Mouse (Mus musculus): Measurements from ENCODE around the gene Ttc30a1. TPM values are rescaled to one million over a fixed set of nuclear protein-coding genes. Genes with fewer than 3 reads are reported as not detected.
"Not testable (repeated sequence)": the region's sequence is repeated elsewhere in the genome, so short reads cannot be mapped to it uniquely, and the experiment has no call there.

Ttc30a1 gene
- total RNA-seq, 2 experiments from 2014 or later, result 3.4 to 4.0 TPM

DNA sequence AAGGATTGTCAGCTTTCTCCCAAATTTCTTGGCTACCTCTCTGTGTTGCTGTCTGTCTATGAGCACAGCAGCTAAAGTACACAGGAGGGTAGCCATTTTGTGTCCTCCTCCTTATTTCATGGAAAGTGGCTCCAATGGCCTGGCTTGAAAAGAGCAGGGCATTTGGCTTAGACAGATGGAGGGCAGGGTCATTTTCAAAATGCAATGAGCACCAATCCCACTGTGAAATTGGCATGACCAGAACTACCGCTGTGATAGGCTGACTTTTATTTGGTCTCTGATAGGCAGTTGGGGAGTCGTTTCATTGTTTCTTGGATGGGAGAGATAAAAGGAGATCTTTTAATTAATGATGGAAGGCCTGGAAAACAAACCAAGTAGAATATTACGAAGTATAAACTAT, 2.1 kb upstream of the Ttc30a1 start:
- DNase-seq (ENCODE audit: low spot score in 2 of 2), result no peak

DNA sequence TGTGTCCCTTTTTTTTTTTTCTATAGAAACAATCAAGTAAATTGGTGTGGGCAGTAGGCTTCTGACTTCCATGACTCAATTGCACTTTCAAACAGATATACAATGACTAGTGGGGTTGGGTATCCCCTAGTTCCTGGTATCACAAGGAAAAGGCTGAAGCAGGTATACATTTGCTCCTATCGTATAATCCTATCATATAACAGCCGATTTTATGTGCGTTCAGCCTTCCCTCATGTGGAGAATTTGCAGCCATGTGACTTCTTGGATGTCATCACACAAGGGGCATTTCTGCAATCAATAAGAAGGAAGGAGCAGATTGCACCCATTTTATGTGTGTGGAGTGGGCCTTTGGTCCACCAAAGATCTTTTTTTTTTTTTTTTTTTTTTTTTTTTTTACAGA, 1.3 kb upstream of the Ttc30a1 start:
- no peak for DNase-seq (ENCODE audit: low spot score in 2 of 2)

DNA sequence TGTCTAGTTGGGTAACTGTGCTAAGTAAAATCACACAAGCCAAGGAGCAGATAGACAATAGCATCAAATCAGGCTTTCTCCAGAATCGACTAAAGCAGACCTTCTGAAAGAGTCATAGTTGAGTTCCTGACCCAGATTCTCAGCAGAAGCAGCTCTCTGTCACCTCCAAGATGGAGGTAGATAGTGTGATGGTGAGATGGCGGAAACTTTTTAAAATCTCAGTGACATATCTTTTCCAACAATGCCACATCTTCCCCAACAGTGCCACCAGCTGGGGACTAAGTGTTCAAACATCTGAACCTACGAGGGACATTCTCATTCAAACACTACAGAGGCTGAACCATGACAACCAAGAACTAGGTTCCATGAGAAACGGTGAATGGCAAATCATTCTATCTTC, 859 bp upstream of the Ttc30a1 start:
- no peak for DNase-seq (ENCODE audit: low spot score in 2 of 2)

DNA sequence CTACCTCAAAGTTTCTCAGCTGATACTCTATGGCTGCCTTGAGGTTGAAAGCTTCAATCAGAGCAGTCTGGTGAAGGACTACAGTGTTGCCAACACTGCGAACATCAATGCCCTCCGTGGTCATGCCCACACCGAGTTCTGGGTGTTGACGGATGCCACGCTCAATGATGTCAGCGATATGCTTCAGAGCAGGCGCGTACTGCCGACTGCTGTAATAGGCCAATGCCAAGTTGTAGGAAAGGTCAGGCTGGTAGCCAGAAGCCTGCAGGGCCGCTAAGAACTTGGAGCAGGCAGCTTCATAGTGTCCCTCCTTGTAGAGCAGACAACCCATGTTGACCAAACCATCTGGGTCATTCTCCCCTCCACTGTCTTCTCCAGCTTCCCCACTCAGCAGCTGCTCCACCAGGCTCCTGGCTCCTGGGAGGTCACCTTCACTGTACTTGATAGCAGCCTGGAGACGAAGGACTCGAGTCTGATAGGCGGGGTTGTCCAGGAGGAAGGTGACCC, 781 bp downstream of the Ttc30a1 start:
- DNase-seq (ENCODE audit: low spot score in 2 of 2), result not testable (repeated sequence)

DNA sequence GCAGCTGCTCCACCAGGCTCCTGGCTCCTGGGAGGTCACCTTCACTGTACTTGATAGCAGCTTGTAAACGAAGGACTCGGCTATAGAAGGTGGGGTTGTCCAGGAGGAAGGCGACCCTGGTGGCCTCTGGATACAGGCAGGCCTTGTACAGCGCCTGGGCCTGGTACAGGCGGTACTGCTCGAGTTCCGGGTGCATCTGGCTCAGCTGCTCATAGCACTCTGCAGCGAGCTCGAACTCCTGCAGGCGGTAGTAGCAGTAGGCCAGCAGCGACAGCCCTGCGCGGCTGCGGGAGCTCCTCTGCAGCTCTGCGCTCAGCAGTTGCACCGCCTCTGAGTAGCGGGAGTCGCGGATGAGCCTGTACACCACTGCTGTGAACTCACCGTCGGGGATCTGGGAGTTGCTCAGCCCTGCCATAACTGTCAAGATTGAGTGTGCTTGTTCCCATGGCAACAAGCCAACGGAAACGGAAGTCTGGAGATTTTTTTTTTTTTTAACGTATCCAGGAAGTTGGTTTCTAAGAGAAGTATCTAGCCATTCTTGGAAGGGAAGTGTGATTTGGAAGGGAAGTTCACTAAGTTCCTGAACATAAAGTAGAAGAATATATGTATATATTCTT, 3.9 kb downstream of the Ttc30a1 start, which contains the start of gene Ttc30a2:
Gene Ttc30a2, minus strand, starts transcription at position 419 of the 617 bp plus-strand sequence.
- peak; percentile 10 to 31 for DNase-seq (ENCODE audit: low spot score in 2 of 2)

DNA sequence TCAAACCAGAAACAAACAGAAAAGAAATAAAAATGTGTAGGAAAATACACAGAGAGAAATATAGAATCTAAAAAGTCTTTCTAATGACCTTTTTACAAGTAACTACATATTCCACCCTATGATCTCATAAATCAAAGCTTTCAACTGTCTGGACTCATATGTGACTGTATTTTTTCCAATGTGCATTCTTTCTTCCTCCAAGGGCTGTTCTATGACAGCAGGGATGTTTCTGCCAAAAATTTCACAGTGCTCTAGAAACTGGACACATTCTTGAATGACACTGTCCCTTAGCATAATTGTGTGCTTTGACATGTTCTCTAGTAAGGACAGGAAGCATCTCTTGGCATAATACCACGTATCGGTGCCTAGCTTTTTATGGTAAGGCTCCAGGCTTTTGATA, 5.7 kb downstream of the Ttc30a1 start:
- not testable (repeated sequence) for DNase-seq (ENCODE audit: low spot score in 2 of 2)

DNA sequence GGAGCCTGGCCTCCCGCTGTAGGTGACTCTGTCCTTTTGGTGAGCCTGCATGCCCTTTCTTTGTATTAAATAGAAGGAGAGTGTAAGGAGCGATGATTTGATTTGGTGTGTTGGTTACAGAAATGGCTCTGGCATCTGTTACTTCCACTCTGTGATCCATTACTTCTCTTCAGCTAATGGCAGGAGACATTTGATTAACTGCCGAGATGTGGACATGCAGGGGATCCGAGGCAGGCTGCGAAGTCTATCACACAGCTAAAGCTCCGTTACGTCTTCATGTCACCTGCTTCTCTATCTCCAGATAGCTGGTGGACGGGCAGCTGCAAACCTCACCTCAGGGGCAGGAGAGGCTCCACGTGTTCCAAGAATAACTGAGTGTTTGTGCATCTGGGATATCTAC, 7.6 kb downstream of the Ttc30a1 start:
- no peak for DNase-seq (ENCODE audit: low spot score in 2 of 2)

DNA sequence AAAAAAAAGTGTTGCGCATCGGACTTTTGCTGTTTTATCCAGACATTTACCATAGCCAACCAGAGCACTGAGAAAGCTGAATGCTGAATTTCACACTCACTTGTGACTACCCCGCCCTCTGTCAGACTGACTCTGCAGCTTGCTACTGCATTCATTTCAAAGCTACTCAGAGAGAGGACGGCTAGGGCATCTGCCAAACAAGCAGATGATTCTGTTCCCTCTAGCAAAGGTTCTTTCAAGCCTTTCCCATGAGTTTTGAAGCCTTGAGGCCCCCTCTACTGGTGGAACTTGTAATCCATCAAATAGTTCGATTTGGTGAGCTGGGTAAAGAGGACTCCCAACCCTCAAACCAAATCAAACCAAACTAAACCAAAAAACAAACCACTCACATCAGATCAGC, 16.8 kb downstream of the Ttc30a1 start:
- peak; percentile 69 to 78 for DNase-seq (ENCODE audit: low spot score in 2 of 2)

DNA sequence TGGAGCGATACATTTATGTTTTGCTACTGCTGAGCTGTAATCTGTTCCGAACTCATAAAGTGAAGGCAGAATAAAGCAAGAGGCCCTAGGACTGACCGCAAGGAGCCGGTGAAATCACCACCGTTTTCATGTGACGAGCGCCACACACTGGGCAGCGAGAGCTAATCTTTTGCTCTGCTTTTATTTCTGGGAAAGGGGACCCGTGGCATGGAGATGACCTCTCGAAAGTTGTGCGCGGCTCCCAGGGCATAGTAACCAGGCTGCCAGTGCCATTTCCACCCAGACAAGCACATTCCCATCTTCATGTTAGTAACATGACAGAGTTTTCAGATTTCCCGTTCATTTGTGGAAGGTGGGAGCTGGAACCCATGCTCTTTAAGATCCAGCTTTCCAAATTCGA, 17.3 kb downstream of the Ttc30a1 start:
- peak; percentile 63 to 71 for DNase-seq (ENCODE audit: low spot score in 2 of 2)

DNA sequence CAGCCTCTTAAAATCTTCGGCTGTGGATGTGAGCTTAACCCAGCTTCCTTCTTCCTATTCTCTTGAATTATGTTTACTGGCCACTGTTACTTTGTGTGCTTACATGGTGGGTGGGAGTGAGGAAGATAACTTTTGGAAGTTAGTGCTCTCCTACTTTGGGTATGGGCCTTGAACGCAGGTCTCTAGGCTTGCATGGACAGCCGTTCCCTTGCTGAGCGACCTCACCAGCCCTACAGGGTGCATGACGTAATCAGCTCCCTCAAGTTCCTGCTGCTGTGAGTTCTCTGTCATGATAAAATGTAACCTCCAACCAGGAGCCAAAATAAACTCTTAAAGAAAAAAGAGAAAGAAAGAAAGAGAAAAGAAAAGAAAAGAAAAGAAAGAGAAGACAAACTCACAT, 17.7 kb downstream of the Ttc30a1 start:
- DNase-seq (ENCODE audit: low spot score in 2 of 2), result no peak

DNA sequence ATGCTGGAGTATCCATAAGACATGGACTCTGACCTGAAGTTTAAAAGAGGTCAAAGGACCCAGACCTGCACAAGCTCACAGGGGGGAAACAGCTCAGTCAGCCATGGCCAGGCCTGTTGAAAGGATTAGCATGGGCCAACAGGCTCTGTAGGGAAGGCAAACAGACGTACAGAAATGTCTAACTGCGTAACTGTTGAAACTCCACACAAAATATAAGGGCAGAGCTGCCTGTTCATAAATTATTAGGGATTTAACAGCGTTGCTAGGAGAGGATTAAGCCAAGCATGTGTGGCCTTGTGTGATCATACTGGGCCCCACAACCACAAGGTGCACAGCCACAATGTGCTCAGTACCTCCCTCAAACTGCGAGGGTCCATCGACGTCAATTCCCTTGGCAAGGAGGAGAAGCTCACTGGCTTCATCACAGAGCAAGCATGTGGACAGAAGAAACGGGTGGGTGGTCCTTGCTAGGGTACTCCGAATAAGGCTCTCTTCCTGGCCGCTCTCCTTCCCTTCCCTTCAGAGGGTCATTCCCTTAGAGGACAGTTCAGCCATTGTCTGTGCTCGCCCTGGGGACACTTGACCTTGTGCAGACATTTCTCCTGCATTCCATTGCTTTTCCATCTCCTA, 18.4 kb downstream of the Ttc30a1 start:
- DNase-seq (ENCODE audit: low spot score in 2 of 2), result no peak

DNA sequence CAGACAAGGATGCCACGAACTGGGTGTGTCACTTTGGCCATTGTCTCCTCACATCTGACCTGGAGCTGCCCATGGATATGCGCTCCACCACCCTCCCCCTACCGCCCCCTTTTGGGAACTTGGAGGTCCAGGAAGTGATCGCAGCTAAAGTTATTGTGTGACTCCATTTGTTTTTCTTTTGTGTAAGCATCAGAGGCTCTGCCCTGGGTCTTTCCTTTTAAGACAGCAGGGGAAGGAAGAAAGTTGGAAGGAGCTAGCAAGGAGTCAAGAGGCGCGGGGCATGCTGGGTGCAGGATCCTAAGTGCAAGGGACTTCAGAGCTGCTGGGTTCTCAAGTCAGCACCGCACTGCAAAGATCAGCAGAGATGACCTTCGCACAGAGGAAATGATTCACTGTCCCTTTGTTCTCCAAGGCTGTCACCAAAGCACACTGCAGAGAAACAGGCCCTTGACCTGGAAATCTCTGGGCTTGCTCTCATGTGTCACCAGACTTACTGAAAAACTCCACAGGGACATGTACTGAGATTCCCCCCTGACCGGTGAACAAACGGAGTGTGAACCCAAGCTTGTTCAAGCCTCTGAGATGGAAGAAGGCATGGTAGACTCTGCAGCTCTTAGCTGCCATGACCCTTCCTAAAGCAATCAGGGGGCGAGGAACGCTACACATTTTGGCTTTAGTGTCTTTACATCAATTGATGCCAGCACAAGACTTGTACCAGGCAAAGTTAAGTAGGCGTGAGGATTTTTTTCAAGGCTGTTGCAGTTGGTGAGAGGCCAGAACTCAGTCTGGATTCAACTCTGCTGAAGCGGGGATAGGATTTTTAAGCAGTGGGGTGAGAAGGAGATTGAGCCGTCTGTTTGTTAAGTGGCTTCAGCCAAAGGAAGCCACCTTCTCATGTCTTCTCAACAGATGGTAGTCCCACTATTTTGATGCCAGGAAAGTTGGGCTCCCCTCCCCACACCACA, 21.1 kb downstream of the Ttc30a1 start:
- DNase-seq (ENCODE audit: low spot score in 2 of 2), result no peak

DNA sequence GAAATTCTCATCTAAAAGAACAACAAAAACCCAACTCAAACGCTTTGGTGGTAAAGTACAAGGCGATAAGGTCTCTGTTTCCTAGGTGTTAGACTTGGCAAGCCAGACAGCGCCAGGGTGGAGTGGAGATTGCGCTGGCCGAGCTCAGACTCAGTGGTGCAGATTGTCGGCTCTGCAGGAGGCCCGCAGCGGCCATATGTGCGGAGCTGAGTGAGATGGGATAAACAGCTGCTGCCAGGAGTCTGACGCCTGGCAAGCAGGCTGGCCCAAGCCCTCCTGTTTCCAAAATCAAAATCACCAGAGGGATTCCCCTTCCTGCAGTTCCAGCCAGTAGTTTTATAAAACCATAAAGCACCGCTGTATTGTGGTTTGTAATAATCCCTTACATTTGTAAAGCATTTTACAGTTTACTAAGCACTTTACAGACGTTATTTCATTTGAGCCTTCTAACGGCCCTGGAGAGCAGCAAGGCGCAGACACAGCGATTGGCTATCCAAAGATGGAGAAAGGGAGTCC, 21.9 kb downstream of the Ttc30a1 start:
- no peak for DNase-seq (ENCODE audit: low spot score in 2 of 2)

DNA sequence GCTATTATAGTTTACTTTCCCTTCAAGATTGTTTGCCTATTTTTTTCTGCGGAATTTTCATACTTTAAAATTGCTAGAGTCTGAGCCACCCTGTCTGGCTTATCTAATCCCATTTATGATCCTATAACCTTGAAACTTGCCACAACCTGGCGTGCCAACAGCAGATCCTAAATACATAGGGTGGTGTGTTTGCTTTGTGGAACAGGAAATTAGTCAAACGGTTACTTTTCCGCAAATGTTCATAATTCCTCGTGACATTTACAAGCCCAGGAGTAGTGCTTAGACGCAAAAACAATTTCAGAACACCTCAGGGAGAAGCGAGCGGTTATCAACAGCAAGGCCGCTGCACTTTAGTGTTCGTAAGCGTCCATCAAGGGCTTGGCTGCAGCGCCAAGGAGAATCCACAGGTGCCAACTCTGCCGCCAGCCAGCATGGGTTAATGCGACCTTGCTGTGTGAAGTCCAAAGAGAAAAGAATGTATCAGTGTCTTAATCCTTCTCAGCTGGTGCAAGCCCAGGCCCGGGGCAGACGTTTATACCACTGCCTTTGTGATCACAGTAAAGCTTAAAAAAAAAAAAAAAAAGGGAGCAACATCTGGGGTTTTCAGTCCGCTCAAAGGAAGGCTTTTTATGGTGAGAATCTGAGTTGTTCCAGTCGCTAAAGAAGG, 22.5 kb downstream of the Ttc30a1 start:
- DNase-seq (ENCODE audit: low spot score in 2 of 2), result no peak

DNA sequence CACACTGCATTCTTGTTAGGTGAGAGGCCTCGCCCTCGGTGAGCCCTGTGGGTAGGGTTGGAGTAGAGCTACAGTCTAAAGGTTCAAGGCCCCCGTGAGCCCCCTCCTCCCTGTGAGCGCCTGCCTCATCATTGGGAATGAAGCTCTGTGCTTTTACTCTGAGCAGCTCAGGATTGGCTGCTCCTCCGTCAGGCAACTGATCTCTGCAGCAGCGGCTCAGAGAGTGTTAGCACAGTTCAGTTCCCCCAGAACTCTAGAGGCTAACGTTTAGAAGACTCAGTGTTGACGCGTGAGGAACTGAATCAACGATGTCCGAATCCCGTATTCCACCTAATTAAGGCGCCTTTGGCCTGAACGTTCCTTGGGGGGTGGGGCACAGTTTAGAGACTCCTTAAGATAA, 26.1 kb downstream of the Ttc30a1 start:
- no peak for DNase-seq (ENCODE audit: low spot score in 2 of 2)

DNA sequence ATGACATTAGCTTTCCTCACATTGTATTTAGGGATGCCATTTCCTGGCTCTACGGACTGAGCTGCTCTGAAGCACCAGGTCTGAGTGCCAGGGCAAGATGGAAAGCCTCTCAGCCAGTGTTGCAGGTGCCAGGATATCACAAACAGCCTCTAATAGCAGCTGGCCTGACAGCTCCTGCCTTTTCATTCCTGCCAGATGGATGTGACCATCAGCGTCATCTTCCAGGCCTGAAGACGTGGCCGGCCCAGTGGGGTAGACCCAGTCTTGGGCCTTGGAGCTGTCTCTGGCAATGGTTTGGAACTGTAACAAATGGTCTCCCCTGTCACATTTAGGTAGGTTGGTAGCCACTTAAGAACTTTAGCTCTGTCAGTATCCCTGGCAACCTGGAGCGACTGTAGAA, 28.4 kb downstream of the Ttc30a1 start:
- no peak for DNase-seq (ENCODE audit: low spot score in 2 of 2)

DNA sequence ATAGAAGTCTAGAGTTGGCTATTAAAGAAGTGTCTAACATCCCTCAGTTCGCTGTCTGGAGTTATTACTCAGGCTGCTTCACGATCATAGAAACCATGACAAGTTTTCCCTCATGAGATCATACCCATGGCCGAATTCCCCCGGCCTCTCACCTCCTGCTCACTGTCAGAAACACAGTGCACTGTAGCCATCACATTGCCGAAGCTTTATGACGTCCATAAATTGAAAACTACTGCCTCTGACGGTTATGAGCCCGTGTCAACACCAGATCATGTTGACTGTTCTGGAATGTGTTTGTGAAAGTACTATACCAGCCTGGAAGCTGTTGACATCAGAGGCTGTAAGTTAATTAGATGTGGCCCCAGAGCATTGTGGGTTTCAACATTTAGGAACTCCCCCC, 31.1 kb downstream of the Ttc30a1 start:
- no peak for DNase-seq (ENCODE audit: low spot score in 2 of 2)

DNA sequence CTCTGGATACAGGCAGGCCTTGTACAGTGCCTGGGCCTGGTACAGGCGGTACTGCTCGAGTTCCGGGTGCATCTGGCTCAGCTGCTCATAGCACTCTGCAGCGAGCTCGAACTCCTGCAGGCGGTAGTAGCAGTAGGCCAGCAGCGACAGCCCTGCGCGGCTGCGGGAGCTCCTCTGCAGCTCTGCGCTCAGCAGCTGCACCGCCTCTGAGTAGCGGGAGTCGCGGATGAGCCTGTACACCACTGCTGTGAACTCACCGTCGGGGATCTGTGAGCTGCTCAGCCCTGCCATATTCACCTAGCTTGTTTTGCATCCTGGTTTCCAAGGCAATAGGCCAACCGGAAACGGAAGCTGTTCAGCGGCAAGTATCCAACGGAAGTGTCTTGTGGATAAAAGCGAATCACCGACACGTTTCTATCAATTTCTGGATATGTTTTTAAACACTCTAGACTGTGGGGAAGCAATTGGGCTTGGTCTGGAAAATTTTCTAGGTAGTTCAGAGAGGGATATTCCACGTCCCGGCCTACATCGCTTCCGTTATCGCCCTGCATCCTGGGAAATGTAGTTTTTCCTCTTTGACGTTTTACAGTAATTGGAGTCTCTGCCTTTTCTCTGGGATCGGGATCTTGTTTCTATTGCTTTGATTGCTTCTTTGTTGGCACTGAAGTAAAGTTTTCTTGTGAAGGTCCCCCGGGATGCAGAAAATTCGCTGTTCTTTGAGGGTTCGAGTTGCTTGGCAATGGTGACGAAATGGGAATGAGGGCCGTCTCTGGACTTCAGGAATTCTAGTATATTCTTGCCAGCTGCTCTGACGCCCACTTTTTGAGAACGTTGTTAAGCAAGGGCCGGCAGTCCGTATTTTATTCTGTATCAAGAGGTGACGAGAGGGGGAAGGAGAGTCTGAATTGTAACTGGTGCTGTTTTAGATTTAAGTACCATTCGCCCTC, 43.4 kb downstream of the Ttc30a1 start, which contains the start of gene Ttc30b:
Gene Ttc30b, minus strand, starts transcription at position 469 of the 947 bp plus-strand sequence.
- DNase-seq (ENCODE audit: low spot score in 2 of 2), result peak; percentile 82

DNA sequence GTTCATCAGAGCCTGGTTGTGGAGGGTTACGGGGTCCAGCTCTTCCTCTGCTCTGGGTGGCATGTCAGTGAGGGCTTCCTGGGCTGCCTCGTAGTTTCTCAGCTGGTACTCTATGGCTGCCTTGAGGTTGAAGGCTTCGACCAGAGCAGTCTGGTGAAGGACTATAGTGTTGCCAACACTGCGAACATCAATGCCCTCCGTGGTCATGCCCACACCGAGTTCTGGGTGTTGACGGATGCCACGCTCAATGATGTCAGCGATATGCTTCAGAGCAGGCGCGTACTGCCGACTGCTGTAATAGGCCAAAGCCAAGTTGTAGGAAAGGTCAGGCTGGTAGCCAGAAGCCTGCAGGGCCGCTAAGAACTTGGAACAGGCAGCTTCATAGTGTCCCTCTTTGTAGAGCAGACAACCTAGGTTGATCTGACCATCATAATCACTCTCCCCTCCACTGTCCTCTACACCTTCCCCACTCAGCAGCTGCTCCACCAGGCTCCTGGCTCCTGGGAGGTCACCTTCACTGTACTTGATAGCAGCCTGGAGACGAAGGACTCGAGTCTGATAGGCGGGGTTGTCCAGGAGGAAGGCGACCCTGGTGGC, 44.1 kb downstream of the Ttc30a1 start:
- DNase-seq (ENCODE audit: low spot score in 2 of 2), result not testable (repeated sequence)
